Mouse (Mus musculus): ENCODE measurements around the gene Rbm28.

Rbm28 gene

GRCm38 (mm10) chr6:29143608-29144007 is 21.2 kb downstream of the Rbm28 start:
- peak; percentile 17 to 29 for DNase-seq

- DNase-seq: no peak
Observed at GRCm38 (mm10) chr6:29137441-29137840, 27.4 kb downstream of the Rbm28 start.

DNA sequence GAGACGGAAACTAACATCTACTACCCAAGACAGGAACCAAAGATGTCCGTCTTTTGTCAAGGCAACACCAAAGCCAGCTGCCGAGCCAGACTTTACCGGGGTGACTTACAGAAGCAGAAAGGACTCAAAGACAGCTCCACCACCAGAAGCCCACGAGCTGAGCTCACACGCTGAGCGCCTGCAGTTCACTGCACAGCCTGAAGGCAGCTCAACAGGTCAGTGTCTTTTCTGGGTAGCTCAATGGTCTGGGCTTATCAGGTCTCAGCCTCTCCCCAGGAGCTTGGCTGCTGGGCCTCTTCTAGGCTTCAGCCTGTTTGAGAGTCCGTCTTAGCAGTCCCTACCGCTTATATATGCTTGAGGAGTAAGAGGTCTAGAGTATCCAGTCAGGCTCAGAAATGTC is 31.7 kb downstream of the Rbm28 start:
- DNase-seq: no peak

DNA sequence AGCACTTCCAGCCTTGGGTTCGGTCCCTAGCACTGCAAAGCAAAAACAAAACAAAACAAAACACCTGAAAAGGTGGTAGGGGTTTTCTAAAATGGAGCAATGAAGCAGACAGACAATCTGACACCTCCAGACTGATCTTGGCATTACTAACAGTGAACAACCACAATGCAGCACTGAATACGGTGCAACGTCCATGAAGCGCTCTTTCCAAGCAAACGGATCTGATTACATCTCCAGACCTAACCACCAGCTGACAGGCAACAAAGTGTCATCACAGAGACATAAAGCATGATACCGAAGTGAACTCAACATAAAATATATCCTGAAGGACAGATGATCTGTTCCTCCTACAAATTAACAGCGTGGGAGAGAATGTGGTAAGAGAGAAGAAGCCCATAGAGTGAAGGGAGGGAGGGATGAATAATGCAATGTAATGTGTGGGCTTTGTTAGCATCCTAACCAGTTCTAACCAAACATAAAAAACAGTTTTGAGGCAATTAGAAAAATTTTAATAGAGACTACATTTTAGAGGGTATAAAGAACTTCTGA is 37.9 kb downstream of the Rbm28 start:
- DNase-seq: no peak

GRCm38 (mm10) chr6:29119990-29120389 is 44.8 kb downstream of the Rbm28 start:
- DNase-seq: no peak

DNA sequence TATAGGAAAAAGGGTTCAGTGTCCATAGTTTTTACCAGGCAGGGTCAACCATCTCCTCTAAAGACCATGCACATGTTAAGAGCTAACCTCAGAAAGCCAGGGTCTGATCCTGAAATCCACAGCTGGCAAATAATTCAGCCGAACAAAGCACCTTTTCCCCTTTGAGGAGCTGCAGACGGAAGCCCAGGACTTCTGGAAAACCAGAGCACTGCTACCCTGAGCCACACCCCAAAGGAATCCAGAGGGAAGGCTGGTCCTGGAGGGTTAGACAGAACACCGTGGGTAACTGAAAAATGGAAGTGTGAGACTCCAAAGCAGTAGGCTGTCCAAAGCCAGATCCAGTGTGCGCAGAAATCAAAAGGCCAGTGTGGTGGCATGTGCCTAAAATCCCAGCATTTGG is 45.8 kb downstream of the Rbm28 start:
- no peak for DNase-seq

- DNase-seq: no peak
Observed at GRCm38 (mm10) chr6:29118231-29118630, 46.6 kb downstream of the Rbm28 start.

DNA sequence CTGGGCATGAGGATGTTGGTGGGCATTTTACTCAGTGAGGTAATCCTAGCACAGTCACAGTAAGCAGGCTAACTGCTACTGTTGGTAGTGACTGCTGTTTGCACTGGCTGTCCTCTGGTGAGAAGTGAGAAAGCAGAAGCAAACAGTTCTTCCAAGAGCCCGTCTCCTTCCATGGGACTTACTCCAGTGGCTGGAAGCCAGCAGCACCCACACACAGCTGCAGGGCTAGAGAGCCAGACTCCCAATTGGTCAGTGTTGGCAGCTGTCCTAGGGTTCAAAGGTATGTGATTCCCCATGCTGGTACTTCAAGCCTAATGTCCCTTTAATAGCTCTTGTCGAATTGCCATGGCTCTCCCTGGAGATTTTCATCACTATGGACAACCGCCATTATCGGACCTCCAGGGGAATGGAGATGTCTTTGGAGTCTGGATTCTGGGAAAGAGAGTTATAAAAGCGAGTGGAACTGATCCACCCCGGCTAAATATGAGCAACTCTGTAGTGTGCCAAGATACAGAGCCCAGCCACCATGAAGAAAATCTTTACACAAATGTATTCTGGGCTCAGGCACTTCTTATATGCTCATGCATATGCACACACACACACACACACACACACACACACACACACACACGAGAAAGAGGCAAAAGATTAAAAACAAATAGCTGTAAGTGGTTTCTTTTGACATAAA is 47.2 kb downstream of the Rbm28 start:
- DNase-seq: peak; percentile 12 to 44

DNA sequence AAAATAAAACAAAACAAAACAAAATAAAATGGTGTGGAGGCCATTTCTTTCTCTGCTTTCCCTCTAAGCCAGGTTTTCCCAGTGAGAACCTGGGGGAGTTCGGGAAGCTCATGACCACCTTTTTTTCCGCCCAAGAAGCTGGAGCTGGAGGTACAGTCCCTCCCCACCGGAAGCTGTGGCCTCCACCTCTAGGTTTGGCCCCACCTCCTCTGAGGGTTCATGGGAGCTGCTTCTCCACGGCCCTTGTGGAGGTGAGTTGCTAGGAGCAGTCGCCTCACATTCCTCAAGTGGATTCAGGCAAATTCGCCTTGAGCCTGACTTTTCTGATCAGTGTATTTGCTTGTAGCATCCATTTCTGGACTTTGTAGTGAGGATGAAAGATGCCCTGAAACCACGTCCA is 49.0 kb downstream of the Rbm28 start:
- no peak for DNase-seq

DNA sequence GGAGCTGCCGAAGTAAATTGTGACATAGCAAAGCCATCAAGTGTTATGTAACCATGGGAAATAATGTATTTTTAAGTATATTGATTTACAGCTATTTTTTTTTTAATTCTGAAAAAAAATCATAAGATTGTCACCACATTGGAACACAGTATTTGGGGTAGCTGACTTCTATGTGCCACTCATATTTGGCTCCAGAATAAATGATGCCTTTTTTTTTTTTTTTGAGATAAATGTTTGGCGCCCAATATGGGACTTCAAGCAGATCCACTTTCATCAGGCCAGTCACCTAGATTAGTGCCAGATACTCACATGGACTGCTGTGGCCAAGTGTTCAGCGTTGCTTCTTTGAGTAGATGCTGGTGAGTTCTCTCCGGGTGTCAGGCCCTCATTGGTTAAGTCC is 53.3 kb downstream of the Rbm28 start:
- DNase-seq: no peak

GRCm38 (mm10) chr6:29108376-29108775 is 56.4 kb downstream of the Rbm28 start:
- DNase-seq: no peak

DNA sequence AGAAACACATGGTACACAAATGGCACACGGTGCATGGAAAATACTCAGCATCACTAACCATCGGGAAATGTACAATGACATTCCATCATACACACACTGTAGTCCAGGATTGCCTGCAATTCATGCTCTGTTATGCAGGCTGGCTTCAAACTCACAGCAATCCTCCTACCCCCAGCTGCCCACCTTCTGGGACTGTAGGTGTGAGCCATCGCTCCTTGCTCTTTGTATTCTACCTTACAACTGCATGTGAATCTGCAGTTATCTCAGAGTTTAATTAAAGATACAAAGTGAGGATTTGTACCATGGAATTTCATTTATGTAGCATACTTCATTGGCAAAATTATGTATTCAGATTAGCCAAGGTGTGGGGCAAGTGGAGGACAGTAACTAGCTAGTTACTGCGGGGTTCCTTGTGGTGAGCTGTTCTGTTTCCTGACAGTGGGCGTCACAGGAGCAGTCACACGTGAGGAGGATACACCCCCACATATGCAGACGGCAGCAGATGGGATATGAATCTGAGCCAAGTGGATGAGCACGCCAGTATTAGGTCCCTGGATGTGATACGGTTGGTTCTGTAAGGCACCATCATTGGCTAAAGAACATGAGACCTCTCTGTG is 63.5 kb downstream of the Rbm28 start:
- no peak for DNase-seq

DNA sequence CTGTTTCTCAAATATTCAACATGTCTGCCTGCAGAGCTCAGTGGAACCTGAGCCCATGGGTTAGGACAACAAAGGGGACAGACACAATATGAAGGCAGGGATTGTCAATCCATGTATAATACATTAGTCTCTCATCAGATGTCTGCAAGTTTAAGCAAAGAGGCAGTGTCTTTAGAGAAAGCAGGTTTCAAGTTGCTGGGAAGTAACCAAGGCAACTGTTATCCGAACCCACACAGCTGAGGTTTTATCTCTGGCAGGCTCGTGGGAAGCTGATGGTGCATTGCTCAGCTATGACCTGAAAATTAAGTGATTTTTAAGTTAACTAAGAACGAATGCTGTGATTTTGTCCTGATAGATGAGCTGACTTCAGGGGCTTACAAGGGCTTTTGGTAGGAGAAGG is 64.4 kb downstream of the Rbm28 start:
- no peak for DNase-seq

DNA sequence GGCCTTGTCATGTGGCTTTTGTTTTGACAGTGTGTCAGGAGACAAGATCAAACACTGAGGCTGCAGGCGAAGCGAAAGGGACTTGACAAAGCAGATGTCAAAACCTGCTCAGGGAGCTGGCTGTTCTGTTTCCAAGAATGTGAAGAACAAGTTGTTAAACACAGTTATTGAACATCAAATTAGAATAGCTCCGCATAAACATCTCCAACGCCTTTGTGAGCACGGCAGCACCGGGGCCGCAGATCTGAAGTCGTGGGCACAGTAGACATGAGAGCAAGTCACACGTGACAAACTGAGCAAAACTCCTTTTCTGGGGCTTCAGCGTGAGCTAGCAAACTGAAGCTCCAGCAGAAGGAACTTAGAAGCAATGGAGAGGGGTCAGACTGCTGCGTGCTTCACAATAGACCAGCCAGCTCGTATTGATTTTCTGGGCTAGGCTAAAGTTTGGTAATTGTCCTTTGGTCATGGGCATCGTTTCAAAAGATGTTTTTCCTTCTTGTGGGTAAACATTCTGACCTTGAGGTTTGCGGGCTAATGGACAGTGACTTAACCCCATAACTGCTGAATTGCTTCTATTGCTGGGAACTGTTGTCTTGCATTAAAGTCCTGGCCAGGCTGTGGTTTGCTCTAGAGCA is 65.2 kb downstream of the Rbm28 start:
- DNase-seq: no peak

DNA sequence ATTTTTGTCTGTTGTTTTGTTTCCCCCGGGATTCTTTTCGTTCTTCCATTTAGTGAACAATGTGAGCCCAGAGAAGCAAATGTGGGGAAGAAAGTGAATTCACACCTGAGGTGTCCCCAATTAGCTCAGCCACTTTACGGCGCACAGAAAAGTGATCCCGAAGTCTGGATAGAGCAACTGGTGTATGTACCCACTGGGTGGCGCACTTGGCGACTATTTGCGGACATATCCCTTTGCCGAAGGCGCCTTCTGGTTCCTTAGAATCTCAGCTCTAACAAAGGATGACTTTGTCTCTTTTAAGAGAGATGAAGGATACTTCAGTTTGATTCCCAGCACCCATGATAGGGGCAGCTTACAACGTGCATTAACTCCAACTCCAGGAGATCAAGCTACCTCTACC is 71.9 kb downstream of the Rbm28 start:
- no peak for DNase-seq

GRCm38 (mm10) chr6:29092234-29092633 is 72.6 kb downstream of the Rbm28 start:
- no peak for DNase-seq

GRCm38 (mm10) chr6:29087921-29088709 is 76.7 kb downstream of the Rbm28 start:
- peak; percentile 5 to 13 for DNase-seq

- DNase-seq: no peak
Observed at GRCm38 (mm10) chr6:29084401-29084800, 80.4 kb downstream of the Rbm28 start.

DNA sequence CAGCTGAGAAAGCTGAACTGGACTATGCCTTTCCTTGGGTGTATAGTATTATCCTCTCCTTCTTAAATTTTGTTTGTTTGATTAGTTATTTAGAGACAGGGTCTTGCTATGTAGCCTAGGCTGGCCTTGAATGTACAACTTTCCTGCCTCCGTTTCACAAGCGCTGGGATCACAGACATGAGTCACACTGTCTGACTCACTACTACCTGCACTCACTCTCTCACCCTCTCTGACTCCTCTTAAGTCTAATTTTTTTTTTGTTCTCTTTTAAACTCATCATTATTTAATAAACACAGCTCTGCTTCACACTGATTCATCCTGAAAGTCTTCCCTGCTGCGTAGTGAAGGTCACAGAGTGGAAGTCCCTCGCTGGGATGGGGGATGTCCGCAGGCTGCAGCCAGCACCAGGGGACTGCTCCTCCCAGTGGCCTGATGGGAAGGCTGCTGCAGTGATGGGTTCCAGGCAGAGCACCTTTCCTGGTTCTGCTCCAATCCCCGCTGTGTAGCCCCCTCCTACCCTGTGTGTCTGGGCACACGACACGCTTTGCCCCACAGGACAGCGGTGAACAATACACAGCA is 81.9 kb downstream of the Rbm28 start:
- DNase-seq: no peak

DNA sequence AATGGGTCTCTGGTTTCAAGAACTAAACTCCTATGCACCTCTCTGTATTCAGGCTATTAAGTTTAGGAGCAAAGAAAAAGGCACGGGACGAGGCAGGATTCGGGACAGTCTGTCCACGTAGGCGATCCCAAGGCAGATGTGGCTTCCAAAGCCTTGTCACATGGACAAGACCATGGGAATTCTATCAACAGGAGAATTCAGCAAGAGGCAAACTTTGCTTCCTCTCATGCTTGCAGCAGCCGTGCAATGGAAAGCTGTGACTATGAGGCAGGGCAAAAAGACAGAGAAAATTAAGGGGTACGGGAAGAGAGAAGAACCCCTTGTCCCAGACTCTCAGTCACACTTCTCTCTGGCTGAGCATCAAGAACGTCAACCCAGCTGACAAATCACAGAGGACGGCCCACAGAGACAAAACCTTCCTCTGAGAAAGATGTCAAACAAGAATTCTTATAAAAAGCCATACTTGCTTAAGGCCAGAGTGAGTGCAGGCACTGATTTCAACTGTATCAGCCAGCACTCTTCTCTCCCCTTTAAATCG is 82.9 kb downstream of the Rbm28 start:
- no peak for DNase-seq

DNA sequence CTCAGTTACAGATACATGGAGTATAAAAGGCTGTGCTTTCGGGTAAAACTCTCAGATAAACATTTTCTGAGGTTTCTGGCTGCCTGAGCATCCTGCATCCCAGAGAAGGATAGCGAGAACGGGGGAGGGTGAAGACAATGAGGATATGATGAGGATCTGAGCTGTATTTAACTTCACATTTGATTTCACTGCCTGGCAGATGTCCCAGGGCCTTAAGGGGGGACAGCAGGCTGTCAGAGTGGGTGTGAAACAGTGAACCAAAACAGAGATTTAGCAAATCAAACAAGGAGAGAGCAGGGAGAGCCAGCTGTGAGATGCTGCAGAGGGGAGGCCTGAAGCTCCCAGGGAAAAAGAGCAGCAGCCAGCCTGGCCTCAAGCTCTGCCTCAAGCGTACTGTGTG is 85.5 kb downstream of the Rbm28 start:
- DNase-seq: no peak

DNA sequence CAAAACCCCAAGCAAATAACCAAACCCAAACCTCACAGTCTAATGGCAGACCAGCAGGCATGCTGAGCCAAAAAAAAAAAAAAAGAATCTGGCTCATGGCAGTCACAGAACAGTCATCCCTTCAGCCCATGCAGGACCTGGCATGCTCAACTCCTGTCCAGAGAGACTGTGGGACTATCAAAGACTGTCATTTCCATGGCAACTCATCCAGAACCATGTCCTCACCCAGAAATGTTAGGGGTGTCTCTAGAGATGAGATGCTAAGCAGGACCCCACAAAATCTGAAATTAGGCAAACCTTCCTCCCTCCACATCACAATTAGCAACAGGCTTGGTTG is 90.7 kb downstream of the Rbm28 start:
- DNase-seq: no peak
